Mouse (Mus musculus) adrenal gland, adult 8-10 months (tissue): ENCODE results near the gene Svop. TPM values are rescaled to one million over a fixed set of nuclear protein-coding genes. Genes with fewer than 3 reads are reported as not detected.

ENCODE experiments used
- DNase-seq: peaks from one replicate; pipeline ENCODE4 v3.0.0; 2022
- total RNA-seq, 4 experiments: library from RNA; stranded (reverse); gene quantifications; 2 replicates each; pipeline ENCODE4 v1.2.4; 2022

The Svop gene
- total RNA-seq, 4 experiments from 2014 or later, result 3.6 to 5.4 (median 4.9) TPM

- DNase-seq, result no peak
Observed at GRCm38 (mm10) chr5:114102807-114103206, 11.4 kb upstream of the Svop start.

DNA sequence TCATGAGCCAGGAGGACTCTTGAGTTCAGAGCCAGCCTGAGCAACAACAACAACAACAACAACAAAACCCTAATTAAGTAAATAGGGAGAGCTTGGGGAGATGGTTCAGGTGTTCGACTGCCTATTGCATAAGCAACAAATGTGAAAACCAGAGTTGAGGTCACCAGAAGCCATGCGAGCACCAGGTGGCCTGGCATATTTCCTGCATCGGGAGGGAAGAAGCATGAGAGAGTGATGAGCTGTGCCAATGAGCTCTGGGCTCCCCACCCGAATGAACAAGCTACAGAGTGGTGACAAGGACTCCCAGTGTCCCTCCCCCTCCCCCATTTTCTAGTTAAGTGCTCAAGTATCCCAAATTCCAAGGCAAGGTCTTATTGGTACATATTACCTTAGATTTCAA is 10.5 kb upstream of the Svop start:
- no peak for DNase-seq

- DNase-seq, result no peak
Observed at GRCm38 (mm10) chr5:114100390-114101099, 9.2 kb upstream of the Svop start.

- peak; percentile 83 for DNase-seq
Observed at GRCm38 (mm10) chr5:114099709-114100389, 8.5 kb upstream of the Svop start.

GRCm38 (mm10) chr5:114090421-114091013 is 853 bp downstream of the Svop start:
- no peak for DNase-seq

DNA sequence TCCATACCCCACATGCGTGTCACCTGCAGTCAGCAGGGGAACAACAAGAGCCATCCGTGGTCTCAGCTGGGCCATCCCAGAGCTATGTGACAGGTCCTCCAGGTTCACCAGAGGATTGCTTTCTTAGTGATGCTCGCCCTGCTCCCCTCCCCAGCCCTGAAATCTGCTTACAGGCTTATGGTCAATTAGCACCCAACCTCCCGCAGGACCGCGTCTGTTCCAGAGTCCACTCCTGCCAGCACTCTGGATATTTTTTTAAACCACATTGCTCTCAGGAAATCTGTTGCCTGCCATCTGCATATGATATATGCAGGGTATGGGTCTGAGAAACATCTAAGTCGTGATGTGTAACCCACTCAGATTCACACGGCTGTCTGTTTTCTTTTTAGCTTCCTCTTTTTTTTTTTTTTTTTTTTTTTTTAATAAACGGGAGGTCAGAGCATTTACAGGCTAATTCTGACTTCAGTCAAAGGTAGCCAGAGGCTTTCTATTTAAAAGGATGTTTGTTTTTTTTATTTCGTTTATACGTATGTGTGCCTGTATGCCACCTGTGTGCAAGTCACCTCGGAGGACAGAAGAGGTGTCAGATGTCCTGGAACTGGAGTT is 3.4 kb downstream of the Svop start:
- DNase-seq, result no peak

GRCm38 (mm10) chr5:114085501-114085900 is 5.9 kb downstream of the Svop start:
- no peak for DNase-seq

GRCm38 (mm10) chr5:114077009-114077408 is 14.4 kb downstream of the Svop start:
- DNase-seq, result no peak

DNA sequence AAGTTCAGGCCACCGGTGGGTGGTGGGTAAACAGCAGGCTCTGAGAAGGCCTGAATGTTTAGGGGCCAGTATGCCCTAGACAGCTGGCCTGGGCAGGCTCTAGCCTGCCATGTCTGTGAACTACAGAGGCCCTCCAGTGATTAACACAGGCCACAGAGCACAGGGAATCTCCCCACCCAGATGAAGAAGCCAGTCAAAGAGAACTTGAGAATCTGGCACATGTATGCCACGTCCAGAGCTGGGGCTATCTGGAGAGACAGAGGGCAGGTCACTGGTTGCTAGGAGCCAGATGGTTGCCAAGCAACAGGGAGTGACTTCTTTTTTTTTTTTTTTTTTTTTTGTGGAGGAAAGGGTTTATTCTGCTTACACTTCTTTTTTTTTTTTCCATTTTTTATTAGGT is 19.1 kb downstream of the Svop start:
- no peak for DNase-seq

- DNase-seq, result no peak
Observed at GRCm38 (mm10) chr5:114070858-114071257, 20.5 kb downstream of the Svop start.

- DNase-seq, result no peak
Observed at GRCm38 (mm10) chr5:114067982-114068381, 23.4 kb downstream of the Svop start.

GRCm38 (mm10) chr5:114067543-114067942 is 23.8 kb downstream of the Svop start:
- DNase-seq, result no peak

DNA sequence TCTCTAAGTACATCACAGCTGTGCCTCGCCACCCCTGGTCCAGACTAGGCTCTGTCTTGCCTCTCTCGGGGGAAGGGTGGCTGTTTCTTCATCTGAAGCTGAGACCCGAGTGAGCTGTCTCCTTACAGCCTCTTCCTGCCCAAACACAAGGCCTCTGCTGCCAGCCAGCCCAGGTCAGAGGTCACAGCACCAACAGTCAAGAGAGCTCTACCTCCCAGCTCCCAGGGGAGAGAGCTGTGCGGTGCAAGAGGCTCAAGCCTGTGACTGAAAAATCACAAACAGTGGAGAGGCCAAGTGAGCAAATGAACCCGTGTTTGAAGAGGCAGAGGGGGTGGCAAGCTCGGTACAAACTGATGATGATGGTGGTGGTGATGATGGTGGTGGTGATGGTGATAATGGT is 24.8 kb downstream of the Svop start:
- DNase-seq, result no peak

- no peak for DNase-seq
Observed at GRCm38 (mm10) chr5:114065161-114065560, 26.2 kb downstream of the Svop start, which contains the start of gene Usp30. Gene Usp30, plus strand, starts transcription at chr5:114065461.

DNA sequence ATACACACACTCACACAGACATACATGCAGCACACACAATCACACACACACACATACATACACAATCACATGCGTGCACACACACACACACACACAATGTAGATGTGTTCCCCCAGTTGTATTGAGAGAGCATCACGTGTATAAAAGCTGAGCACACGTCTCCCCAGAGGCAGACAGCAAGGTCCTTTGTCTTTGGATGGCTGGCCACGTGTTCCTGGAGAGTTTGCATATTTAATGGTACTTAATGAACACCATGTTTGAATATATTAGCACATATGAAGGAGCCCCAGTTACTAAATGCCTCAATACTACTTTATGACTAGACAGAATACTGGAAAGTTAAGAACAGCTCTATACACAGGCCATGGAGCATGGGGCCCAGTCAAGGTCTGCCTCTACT is 27.4 kb downstream of the Svop start:
- no peak for DNase-seq

- DNase-seq, result no peak
Observed at GRCm38 (mm10) chr5:114061675-114062074, 29.7 kb downstream of the Svop start.

DNA sequence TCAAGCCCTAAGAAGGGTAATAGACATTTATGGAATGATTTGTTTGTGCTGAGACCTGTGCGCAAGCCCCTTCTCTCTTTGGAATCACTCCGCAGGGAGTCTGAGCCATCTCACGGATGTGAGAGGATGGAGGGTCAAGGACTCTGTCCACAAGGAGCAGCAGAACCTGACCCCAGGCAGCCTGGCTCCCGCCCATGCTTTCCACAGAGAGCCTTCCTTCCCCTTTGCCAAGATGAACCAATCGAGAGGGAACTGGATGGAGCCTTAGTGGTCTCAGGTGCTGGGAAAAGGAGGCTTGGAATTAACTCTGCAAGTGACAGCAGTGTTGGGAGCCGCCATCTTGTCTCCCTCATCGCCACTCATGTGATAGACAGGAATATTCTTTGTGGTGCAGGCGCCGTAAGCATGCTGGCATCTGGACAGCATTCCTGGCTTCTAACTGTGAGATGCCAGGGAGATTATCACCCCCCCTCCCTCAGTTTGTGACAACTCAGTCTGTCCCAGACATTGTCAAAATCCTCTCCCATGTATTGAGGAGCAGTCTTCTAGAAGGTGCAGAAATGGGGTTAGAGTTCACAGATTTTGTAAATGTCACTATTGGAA is 34.1 kb downstream of the Svop start:
- DNase-seq, result no peak

- peak; percentile 59 for DNase-seq
Observed at GRCm38 (mm10) chr5:114052246-114052761, 39.1 kb downstream of the Svop start.

GRCm38 (mm10) chr5:114048731-114049308 is 42.5 kb downstream of the Svop start:
- no peak for DNase-seq

- DNase-seq, result no peak
Observed at GRCm38 (mm10) chr5:114047182-114047581, 44.2 kb downstream of the Svop start.

DNA sequence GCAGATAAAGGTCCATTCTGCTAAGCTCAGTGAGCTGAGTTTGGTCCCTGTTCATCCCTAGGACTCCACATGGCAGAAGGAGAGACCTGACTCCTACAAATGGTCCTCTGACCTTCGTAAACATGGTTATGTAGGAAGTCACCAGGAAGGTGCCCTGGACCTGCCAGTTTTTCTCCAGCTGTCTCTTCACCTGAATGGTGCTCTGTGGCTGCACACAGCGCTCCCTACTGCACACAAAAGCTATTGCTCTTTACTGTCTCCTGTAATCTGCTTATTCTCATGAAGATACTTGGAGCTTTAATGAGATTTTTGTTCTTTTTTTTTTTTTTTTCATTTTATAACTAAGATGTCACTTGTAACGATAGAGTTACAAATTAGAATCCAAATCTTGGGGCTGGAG is 44.8 kb downstream of the Svop start:
- no peak for DNase-seq

DNA sequence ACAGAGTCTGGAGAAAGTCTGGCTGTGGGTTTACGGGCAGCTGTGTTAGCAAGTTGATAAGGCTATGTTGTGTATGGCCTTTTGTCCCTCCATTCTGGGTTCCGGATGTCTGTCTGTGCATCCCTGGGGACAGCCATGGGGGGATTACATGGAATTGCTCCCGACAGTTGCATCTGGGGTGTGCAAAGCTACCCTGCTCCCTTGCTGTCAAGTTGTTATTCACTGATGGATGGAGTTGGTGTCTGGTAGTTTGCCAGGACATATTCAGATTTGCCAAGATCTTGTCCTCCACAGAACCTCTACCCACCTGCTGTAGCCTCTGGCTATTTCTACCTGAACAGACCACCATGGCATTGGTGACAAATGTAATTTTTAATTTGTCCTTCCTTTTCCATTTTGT is 45.2 kb downstream of the Svop start:
- DNase-seq, result no peak
